Mouse (Mus musculus) testis, postnatal 14 days (tissue): ENCODE results near the gene Rsph9.

ENCODE experiments used
- DNase-seq: peaks from one replicate; pipeline ENCODE4 v3.0.0; 2021; ENCODE audit warnings: low spot score

The Rsph9 gene

DNA sequence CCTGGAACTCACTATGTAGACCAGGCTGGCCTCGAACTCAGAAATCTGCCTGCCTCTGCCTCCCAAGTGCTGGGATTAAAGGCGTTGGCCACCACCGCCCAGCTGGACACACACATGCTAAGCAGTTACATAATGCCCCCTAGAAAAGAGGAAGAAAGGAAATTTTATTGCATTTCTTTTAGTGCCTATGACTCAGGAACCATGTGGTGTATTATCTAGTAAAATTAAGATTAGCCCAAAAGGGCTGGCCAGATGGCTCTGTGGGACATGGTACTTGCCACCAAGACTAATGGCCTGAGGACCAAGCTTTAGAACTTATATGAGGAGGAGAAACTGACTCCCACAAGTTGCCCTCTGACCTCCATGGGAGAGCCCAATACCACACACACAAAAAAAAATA is 4.1 kb downstream of the Rsph9 start:
- no peak for DNase-seq

DNA sequence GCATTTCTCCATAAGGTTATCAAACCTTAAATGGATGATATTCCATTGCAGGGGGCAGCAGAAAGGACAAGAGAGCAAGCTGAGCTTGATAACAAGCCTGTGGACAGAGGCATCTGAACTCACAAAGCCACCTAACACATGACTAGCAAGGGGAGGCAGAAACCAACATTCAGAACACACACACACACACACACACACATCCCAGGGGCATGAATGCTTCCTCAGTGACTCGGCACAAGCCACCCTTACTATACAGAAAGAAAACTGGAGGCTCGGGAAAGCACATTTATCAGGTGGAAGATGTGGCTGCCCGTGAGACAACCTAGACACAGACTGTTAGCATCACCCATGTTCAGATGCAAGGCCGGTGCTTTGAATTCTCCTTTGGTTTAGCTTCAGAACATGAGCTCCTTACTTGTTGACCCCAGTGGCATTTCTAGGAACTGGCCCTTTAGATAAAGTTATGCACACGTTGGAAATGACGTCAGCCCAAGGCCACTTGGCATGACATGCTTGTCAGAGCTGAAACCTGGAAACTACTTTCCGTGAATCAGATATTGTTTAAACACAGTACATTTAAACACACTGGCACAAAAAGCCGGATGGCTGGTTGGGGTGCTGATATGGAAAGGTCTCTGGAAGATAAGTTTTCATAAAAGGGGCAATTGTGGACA is 5.3 kb downstream of the Rsph9 start:
- DNase-seq = no peak

GRCm38 (mm10) chr17:46132862-46133261 is 11.2 kb downstream of the Rsph9 start:
- DNase-seq = no peak

DNA sequence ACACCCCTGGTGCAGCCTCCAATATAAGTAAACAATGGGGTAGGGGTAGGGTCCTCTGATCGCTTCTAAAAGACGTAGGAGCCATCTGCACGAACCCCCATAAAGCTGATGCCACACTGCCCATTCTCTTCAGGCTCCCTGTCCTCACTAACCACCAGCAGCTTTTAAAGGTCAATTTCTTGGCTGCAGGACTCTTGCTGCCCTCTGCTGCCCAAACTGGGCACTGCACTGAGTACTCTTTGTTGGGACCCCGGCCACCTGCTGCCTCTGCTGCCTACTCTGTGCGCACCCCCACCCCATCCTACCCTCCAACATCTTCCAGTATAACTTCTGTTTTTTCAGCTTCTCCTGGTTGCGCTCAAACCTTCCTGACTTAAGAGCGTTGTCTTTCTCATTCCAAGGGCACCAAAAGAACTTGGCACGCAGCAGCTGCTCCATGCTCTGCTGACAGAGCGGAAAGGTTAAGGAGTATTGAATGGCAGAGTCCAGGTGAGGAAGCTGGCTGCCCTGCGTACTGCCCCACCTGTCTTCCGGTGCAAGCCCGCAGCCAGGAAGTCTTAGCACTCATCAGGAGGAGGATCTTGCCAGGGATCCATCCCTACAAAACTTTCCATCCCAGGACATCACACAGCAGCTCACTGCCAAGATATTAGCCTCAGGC is 11.8 kb downstream of the Rsph9 start:
- no peak for DNase-seq

DNA sequence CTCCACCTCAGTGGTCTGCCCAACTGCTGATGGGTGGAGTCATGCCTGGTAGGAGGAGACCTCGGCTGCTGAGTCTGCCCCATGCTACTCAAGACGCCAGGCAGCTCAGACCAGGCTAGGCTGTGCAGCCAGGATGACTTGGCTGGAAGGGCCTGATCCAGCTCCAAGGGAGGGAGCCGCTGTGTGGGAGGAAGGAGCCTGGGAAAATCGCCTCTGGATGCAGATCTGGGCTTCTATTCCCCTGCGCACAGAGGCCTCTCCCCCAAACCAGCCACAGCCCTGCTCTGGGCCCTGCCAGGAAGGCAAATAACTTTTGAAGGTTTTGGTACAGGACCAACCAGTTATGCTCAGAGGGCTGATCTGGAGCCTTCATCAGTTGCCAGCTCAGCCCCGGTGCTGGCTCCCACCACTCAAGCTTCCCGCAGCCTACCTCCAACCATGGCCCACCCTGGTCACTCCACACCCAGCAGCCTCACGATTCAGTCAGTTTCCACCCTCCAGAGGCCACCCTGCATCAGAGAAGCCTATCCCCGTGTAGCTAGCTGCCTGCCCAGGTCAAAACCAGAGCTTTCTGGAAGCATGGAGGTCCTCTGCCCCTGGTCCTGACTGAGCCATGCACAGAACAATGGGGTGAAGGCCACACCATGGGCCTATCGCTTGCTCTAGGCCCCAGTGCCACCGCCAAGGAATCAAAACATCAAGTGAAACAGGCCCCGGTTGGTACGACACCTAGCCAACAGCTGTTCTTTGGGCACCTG is 14.1 kb downstream of the Rsph9 start:
- peak; percentile 71 for DNase-seq

- DNase-seq = no peak
Observed at GRCm38 (mm10) chr17:46127814-46128493, 16.1 kb downstream of the Rsph9 start.

DNA sequence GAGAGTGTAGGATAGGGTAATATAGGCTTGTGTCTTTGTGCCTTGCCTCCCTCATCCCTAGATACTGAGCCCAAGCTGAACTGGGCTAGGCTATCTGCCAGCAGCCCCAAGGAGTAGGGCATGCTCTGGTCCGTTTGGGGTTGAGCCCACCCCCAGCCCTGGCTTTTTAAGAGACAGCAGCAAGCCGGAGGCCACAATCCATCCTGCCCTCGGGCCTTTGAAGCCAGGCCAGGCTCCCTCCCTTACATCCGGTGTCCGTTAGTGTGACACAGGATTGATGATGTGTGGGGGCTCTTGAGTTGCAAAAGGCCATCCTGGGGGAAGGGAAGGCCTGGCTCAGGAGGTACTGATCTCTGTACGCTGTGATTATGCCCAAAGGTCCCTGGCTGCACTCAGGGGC is 17.4 kb downstream of the Rsph9 start:
- DNase-seq = no peak

DNA sequence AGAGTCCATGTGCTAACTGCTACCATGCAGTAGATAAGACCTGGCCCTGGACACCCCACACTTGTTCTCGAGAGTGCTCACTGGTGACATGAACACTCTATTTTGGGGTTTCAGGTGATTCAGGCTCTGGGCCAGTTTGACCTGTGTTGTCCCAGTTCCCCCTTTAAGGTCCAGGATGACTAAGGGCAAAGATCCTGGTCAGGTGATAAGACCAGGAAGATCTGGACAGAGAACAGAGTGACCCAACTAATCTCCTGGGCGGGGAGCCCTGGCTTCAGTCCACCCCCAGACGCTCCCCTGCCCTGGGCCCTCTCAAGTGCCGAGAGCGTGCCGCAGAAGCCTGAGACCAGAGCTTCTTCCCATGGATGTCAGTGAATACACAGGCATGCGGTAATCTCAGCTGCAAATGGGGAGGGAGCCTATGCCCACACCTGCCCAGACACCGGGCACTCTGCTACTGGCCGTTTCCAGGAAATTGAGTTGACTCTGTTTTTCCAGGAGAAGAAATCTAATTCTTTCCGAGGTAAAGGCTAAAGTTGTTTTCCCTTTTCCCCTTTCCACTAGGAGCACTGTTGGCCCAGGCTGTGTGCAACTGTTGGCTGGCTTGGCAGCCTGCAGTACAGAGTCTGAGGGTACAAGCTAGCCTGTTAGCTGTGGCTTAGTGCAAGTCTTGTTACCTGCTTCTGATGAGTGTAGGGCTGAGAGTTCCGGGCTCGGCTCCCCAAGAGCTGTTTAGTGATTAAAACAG is 19.9 kb downstream of the Rsph9 start:
- no peak for DNase-seq

- no peak for DNase-seq
Observed at GRCm38 (mm10) chr17:46123285-46123684, 20.7 kb downstream of the Rsph9 start.

GRCm38 (mm10) chr17:46122791-46123190 is 21.2 kb downstream of the Rsph9 start:
- no peak for DNase-seq

GRCm38 (mm10) chr17:46119641-46120040 is 24.4 kb downstream of the Rsph9 start:
- no peak for DNase-seq

- no peak for DNase-seq
Observed at GRCm38 (mm10) chr17:46118423-46118850, 25.6 kb downstream of the Rsph9 start.

DNA sequence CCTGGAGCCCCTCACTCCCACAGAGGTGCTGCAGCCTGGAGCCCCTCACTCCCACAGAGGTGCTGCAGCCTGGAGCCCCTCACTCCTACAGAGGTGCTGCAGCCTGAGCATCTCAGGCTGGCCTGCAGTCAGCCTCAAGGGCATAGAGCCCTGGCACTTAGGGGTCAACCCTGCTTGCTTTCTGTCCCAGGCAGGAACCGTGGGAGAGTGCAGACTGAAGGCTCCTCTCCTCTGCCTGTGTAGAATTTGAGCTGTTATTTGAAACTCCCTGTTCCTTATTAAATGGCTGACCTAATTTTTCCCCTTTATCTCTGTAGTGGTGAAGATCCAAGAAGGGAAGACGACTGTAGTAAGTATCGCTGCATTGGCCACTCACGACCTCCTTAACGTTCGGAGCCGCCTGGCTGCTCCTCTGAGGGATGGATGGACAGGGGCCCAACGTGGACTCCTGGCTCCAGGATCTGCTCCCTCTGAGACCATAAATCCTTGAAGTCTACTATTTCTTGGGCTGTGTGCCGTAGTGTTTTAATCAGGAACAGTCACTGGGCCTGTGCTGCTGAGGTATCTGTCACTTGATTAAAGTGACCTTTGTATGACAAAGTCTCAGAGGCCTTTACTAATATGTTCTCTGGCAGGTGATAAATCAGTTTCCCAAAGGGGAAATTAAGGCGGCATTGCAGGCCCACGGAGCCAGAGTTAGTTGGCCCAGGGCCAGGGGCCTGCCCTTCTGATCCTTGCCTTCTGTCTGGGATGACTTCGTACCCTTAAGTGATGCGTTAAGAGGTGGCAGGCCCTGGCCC is 26.2 kb downstream of the Rsph9 start:
- no peak for DNase-seq

DNA sequence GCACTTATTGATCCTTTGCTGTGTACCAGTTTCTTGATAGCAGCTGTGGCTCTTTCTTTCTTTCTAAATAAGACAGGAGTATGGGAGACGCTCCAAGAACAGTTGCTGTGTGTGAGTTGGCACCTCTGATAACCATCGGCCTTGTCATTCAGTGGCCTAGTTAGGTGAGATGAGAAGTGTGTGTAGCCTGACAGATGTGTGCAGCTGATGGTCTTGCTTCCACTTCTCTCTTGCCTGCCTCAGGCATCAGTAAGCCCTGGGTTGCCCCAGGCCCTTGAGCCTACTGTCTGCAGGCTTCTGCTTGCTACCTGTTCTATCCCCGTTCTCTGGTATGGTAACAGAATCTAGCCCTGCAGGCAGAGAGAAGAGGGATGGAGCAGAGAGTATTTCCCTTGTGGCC is 27.1 kb downstream of the Rsph9 start:
- no peak for DNase-seq

DNA sequence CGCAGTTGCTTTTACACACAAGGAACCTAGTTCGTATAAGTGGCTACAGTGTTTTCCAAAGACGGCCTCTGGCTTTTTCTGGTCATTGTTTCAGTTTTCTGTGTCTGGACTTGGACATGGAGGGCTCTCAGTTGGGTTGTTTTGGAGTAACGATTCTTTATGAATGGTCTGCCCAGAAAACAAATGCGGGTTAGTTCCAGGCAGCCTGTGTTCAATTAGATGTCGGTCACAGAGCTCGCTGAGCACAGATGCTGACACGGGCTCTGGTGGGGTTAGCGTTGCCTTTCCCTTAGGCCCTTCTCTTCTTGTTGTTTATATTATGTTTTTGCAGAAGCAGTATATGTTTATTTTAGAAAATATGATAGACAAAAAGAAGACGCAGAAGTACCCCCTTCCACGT is 27.9 kb downstream of the Rsph9 start:
- DNase-seq = no peak

DNA sequence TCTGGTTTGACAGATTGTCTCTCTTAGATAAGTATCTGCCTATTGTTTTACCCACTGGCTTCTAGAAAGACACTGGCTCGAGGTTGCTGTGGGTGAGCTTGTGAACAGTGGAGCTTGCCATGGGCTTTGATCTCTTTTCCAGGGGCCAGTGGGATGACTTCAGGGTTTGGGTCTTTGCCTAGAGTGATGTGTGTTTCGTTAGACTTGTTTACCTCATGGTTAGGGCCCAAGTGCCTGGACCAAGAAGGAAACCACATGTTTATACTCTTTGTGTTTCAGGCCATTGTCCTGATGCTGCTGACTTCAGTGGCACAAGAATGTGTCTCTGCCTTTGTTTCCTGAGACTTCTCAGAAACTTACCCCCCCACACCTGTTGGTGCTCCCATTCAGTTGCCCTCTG is 28.5 kb downstream of the Rsph9 start:
- DNase-seq = no peak

- DNase-seq = peak; percentile 86
Observed at GRCm38 (mm10) chr17:46110402-46111289, 33.4 kb downstream of the Rsph9 start, which contains the start of gene Mrps18a. Gene Mrps18a (plus strand): TSS chr17:46110986.

GRCm38 (mm10) chr17:46108286-46108685 is 35.7 kb downstream of the Rsph9 start:
- no peak for DNase-seq

DNA sequence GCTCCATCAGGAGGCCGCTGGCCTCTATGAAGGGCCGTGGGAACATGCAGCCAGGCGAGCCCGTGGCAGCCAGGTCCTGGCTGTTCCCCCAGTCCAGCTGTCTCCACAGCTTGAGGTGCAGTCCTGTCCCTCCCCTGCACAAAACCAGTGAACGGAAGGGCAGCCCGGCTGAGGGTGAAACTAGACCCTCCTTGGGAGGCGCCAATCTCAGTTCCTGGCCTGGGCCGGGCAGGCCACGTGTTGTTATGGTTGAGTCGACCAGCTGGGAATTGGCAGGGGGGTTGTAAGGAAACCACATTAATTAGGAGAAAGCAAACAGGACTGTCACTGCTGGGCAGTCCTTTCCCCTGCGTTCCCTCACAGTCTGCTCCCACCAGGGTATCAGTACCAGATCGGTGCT is 39.5 kb downstream of the Rsph9 start:
- DNase-seq = peak; percentile 25

- no peak for DNase-seq
Observed at GRCm38 (mm10) chr17:46102608-46103159, 41.3 kb downstream of the Rsph9 start.
